Mouse (Mus musculus) layer of hippocampus, adult 8-10 months (tissue): Measurements from ENCODE around the gene Polr2a. TPM values are rescaled to one million over a fixed set of nuclear protein-coding genes. Genes with fewer than 3 reads are reported as not detected.
A peak's percentile ranks its signal among the peaks of the same experiment; 100 is the strongest.

Source experiments
- DNase-seq, 2 experiments: peaks; one replicate each; pipeline ENCODE4 v3.0.0; 2022; ENCODE audit warnings: low spot score in 2 of 2
- total RNA-seq, 4 experiments: library from RNA; stranded (reverse); gene quantifications; 2 replicates each; pipeline ENCODE4 v1.2.4; 2022

Gene Polr2a
- total RNA-seq, result 10 to 100 TPM; 53.8 to 60.8 (median 59.1) TPM

GRCm38 (mm10) chr11:69758478-69758970, at the start of gene Polr2a:
Gene Polr2a (minus strand): TSS chr11:69758637.
- peak; percentile 96 to 98 for DNase-seq

GRCm38 (mm10) chr11:69807641-69808040, 49.2 kb upstream of the Polr2a start:
- no peak for DNase-seq

- DNase-seq, result no peak
Observed at GRCm38 (mm10) chr11:69806378-69806777, 47.9 kb upstream of the Polr2a start.

- DNase-seq, result no peak
Observed at GRCm38 (mm10) chr11:69804972-69805909, 46.8 kb upstream of the Polr2a start, which contains the start of gene Tmem102. Gene Tmem102 (minus strand): TSS chr11:69805624.

GRCm38 (mm10) chr11:69804652-69804940, 46.2 kb upstream of the Polr2a start:
- DNase-seq, result no peak

GRCm38 (mm10) chr11:69803786-69804651, 45.6 kb upstream of the Polr2a start:
- DNase-seq, result peak in 1 of 2 experiments; percentile 60

GRCm38 (mm10) chr11:69803328-69803727, 44.9 kb upstream of the Polr2a start:
- DNase-seq, result no peak

- DNase-seq, result peak; percentile 53 to 66
Observed at GRCm38 (mm10) chr11:69802648-69803105, 44.2 kb upstream of the Polr2a start.

- DNase-seq, result no peak
Observed at GRCm38 (mm10) chr11:69801379-69801977, 43.0 kb upstream of the Polr2a start, which contains the start of gene Fgf11. Gene Fgf11 (minus strand): TSS chr11:69801857.

- peak in 1 of 2 experiments; percentile 25 for DNase-seq
Observed at GRCm38 (mm10) chr11:69800392-69801197, 42.2 kb upstream of the Polr2a start.

- peak in 1 of 2 experiments; percentile 39 for DNase-seq
Observed at GRCm38 (mm10) chr11:69800138-69800391, 41.6 kb upstream of the Polr2a start.

GRCm38 (mm10) chr11:69799394-69800137, 41.1 kb upstream of the Polr2a start:
- no peak for DNase-seq

GRCm38 (mm10) chr11:69797924-69798323, 39.5 kb upstream of the Polr2a start:
- no peak for DNase-seq

- no peak for DNase-seq
Observed at GRCm38 (mm10) chr11:69795983-69796435, 37.6 kb upstream of the Polr2a start.

GRCm38 (mm10) chr11:69795168-69795982, 36.9 kb upstream of the Polr2a start, which contains the start of gene Chrnb1:
Gene Chrnb1 (minus strand): TSS chr11:69795943.
- peak; percentile 88 to 93 for DNase-seq

- DNase-seq, result no peak
Observed at GRCm38 (mm10) chr11:69793429-69793828, 35.0 kb upstream of the Polr2a start.

- DNase-seq, result no peak
Observed at GRCm38 (mm10) chr11:69791420-69791819, 33.0 kb upstream of the Polr2a start.

GRCm38 (mm10) chr11:69789431-69789830, 31.0 kb upstream of the Polr2a start:
- no peak for DNase-seq

- no peak for DNase-seq
Observed at GRCm38 (mm10) chr11:69787306-69787705, 28.9 kb upstream of the Polr2a start.
